Mouse (Mus musculus) C2C12 (cell line): ENCODE measurements around the gene Gprc5d.

Experiments
- CTCF ChIP-seq: IDR thresholded peaks from one replicate; pipeline ENCODE4 v1.5.1; 2011; ENCODE audit not compliant: control insufficient read depth, insufficient read depth, insufficient read length
- FOSL1 ChIP-seq: IDR thresholded peaks from one replicate; pipeline ENCODE4 v1.8.0; 2011; ENCODE audit warnings: mild to moderate bottlenecking, low read length; ENCODE audit not compliant: poor library complexity, insufficient read depth, severe bottlenecking
- MAX ChIP-seq: IDR thresholded peaks from one replicate; pipeline ENCODE4 v1.6.1; 2011; ENCODE audit warnings: mild to moderate bottlenecking, control low read depth

DNA sequence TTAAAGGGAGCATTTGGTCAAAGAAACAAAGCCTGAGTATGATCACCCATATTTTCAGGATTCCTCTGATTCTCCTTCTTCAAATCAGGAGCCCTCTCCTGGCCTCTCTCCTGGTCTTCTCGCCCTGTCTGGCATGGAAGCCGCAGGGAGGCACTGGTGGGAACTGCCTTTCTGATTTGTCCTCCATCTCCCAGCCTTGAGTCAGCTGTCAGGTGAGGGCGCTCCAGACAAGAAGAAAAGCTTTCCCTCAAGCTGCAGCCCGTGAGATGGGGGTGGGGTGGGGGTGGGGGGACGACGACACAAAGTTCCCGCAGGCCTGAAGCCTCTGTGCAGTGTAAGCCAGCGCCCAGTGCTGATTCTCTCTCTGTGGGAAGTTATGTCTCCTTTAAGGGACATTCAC, 28.3 kb downstream of the Gprc5d start:
- peak; percentile 38 for TF ChIP-seq CTCF
- TF ChIP-seq FOSL1 = no peak
- no peak for TF ChIP-seq MAX
